Mouse (Mus musculus): Measurements from ENCODE around the gene Dlx1. TPM values are rescaled to one million over a fixed set of nuclear protein-coding genes. Genes with fewer than 3 reads are reported as not detected.

The Dlx1 gene
- total RNA-seq, 2 experiments from 2014 or later: 0.15 to 0.46 TPM

DNA sequence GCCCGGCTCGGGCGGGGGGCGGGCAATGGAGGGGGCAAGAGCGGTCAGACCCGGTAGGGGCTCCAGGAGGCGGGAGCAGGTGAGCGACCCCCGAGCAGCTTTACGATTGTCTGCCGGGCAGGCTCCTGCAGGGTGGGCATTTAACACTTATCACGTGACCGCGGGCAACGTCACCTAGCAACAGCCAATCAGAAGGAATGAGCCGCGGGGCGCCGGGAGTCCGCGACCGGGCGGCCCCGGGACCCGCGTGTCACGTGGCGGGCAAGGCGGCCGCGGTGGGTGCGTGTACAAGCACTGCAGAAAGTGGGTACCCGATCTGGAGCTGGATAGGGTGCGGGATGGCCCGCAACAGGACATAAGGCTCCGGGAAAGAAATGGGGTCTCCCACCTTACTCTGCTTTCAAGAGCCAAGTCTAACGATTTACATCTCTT, 18.7 kb downstream of the Dlx1 start, which contains the start of gene Dlx2:
Dlx2 (minus strand) TSS at position 115 of the 432 bp plus-strand sequence.
- DNase-seq: peak in 1 of 2 experiments; percentile 40

DNA sequence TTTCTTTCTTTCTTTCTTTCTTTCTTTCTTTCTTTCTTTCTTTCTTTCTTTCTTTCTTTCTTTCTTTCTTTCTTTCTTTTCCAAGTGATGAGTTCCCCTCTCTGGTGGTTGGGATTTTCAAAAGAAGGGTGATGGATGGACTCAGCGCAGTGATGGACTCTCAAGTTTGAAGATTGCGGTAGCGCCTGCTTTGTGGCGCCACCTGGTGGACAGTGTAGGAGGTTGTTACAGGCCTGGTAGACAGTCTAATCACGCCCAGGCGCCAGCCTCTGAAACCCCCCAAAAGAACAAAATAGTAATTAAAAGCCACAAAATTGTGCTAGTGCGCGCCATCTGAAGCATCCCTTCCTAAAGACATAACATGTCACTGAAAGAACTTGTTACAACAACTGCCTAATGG, 19.9 kb downstream of the Dlx1 start:
- peak; percentile 62 to 85 for DNase-seq

DNA sequence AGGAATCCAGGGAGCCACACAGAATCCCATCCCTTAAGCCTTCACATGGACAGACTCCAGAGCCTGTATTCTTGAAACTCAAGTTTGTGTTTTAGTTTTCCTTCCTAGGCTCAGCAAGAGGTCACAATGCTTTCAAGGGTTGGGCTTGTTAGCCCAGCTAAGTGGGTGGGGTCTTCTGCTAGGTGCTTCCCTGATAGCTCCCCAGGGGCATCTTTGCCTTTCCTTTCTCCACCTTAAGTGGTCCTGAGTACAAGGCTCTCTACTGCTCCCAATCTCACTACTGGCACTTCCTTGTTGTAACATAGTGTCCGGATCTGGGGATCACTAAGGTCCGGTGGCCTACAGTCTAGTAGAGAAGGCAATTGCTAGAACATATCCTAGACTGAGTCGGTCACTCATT, 22.4 kb downstream of the Dlx1 start:
- DNase-seq: no peak

DNA sequence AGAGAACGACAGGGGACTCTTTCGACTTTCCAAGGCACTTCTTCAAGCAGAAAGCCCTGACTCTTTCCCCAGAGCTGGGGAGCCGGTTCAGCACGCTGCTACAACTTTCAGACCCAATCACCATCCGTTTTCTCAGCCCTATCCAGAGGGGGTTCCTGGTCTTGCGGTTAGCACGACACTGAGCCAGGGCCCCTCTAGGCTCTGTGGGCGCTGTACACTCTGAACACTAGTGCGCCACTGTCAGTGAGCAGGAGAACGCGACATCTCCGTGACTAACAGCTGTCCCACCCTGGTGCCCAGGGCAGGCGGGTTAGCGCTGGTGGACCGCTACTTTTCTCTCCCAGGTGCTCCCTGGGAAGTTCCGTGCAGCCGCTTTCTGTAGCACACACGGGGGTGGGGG, 23.8 kb downstream of the Dlx1 start:
- no peak for DNase-seq

DNA sequence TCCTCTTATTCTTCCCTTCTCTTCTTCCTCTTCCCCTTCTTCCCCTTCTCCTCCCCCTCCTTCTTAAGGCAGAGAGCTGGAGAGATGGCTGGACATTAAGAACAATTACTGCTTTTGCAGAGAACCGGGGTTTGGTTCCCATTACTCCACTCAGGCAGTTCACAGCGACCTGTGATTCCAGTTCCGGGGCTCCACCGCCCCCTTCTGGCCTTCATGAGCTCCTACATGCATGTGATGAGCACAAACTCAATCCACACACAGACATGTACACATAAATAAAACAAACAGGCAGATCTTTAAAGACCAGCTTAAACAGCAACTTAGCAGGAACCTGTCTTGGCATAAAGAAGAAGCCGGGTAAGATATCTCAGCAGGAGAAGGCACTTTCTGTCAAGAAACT, 28.2 kb downstream of the Dlx1 start:
- no peak for DNase-seq

DNA sequence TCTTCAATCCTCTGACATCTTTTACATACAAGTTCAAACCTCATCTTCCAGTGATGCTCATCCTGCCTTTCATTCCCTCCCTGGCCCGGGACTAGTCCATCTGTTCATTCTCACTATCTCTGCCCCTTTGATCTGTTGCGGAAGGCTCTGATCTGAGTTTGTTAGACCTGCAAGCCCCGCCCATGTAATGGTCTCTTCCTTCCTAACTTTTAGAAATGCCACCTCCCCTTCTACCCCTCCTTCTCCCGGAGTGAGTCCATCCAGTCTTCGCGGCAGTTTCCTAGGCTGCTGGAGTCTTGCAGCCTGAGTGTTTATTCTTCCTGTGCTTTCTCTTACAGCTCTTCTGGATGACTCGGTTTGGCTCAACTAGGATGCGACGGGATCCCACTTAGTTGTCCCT, 38.6 kb downstream of the Dlx1 start:
- DNase-seq: no peak

DNA sequence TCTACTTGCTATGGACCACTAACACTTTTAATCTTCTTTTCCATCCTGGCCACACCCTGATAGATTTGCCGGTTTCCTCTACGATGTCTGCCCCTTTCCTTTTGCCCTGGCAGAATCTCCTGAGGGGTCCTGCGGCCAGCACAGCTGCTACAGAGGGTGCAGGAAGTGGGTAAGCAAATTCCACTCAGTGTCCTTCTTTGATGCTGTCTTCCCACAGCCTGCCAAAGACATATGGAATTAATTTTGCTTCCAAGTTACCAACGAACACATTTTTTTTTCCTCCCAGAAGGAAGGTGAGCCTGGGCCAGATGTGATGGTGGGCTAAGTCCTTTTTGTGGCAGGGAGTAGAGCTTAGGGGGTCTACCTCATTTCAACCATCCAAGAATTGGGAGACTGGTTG, 45.8 kb downstream of the Dlx1 start:
- no peak for DNase-seq

DNA sequence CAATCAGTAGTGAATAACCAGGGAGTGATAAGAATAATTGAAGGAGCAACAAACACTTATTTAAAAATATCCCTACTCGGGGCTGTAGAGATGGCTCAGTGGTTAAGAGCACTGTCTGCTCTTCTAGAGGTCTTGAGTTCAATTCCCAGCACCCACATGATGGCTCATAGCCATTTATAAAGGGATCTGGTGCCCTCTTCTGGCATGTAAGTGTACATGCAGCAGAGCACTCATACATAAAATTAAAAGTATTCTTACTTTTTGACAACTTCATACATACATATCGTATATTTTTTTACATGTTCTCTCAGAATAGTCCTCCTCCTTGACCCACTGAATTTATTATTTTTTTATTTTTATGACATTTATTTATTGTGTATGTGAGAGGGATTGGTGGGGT, 49.1 kb downstream of the Dlx1 start:
- DNase-seq: no peak

DNA sequence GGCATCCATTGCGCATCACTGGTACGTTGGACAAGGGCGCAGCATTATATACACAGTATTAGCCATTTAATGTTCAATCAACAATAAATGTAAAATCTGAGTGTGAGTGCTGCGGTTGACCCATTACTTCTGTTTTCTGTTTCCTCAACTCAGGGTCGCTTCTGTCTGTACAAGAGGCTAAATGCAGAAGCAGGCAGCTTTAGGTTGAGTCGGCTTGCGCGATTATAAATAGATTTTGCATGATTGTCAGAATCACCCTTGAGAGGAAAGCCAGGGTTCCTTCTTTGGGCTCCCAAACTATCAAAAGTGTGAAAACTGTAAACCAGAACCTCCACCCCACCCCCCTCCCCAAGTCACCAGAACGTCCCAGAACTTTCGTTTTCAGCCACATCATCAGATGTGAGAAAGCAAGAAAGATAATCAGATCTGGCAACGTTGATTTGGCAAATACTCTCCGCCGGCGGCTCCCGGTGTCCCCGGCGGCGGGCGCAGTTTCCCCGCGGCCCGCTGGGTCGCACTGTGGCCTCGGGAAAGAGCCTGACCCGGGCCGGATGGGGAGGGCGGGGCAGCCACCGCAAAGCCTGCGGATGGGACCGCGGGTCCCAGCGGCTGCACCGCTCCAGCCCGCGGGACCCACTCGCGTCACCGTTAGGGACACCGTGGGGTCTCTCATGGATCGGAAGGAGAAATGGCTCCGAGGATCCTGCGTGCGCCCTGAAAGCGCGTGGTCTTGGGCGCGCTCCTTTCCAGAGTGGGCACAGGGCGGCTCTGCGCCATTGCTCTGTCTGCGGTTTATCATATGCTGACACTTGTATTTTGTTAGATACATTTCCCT, 52.9 kb downstream of the Dlx1 start:
- DNase-seq: peak; percentile 62 to 69

DNA sequence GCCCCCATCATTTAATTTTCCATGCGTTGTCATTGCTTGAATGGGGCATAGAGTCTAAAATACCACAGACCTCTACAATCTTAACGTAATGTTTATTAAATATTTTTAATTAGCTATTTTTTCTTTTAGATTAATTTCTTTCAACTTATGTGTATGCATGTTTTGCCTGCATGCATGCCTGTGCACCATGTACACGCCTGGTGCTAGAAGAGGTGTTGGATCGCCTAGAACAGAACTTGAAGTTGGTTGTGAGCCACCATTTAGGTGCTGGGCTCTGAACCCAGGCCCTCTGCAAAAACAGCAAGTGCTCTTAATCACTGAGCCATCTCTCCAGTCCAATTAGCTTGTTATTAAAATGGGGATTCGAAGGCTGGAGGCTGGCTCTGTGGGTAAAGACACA, 53.6 kb downstream of the Dlx1 start:
- no peak for DNase-seq

Other genes starting within 250 kb of the Dlx1 start
- gene Slc25a12, start 160.4 kb upstream of the Dlx1 start, total RNA-seq (2021): 100 to 1,000 TPM; 253 to 258 TPM
- 10 to 100 TPM; 30.9 to 31.3 TPM for gene Hat1, start 139.2 kb upstream of the Dlx1 start, total RNA-seq (2021)
- gene Metap1d, start 74.8 kb upstream of the Dlx1 start, total RNA-seq (2021): 10 to 100 TPM; 37.4 to 39.6 TPM
- gene Dlx2, start 18.6 kb downstream of the Dlx1 start, total RNA-seq (2021): not detected
- 10 to 100 TPM; 51.5 to 62.3 TPM for gene Itga6, start 217.5 kb downstream of the Dlx1 start, total RNA-seq (2021)

All from heart, adult 18-20 months (tissue).